Mouse (Mus musculus) CH12.LX (cell line): ENCODE measurements around the gene Mvp. TPM values are rescaled to one million over a fixed set of nuclear protein-coding genes. Genes with fewer than 3 reads are reported as not detected.
A peak's percentile ranks its signal among the peaks of the same experiment; 100 is the strongest.

Experiments
- DNase-seq: peaks from one replicate; pipeline ENCODE4 v3.0.0-alpha.2; 2013; ENCODE audit errors: extremely low read depth
- H3K27ac ChIP-seq: 2 replicates; pipeline ENCODE4 v1.5.1; 2012; ENCODE audit warnings: low read depth, mild to moderate bottlenecking, control low read depth, moderate library complexity; ENCODE audit not compliant: insufficient read depth
- H3K27me3 ChIP-seq: replicated peaks from 2 replicates; pipeline ENCODE3; 2012; ENCODE audit warnings: inconsistent platforms
- H3K36me3 ChIP-seq, 2 experiments: replicated peaks in 1 of 2; 2 replicates each; pipeline versions ENCODE3 to v1.6.1; 2012; ENCODE audit warnings: inconsistent platforms in 1 of 2, low read length in 1 of 2, mild to moderate bottlenecking in 1 of 2, mixed read lengths in 1 of 2, moderate library complexity in 1 of 2; ENCODE audit not compliant: control insufficient read depth in 1 of 2, insufficient read depth in 1 of 2
- H3K4me1 ChIP-seq, 2 experiments: 2 replicates each; pipeline ENCODE4 v1.6.1; 2012; ENCODE audit warnings: inconsistent platforms in 1 of 2, moderate library complexity in 1 of 2; ENCODE audit not compliant: insufficient read depth in 2 of 2, control insufficient read depth in 1 of 2
- H3K4me2 ChIP-seq: 2 replicates; pipeline ENCODE4 v1.6.1; 2012; ENCODE audit warnings: low read depth, mild to moderate bottlenecking, control low read depth; ENCODE audit not compliant: poor library complexity, insufficient read depth, severe bottlenecking
- H3K4me3 ChIP-seq, 3 experiments: fragments of 150-350 bp in 1 of 3; sonication (generic) in 1 of 3; replicated peaks in 1 of 3; 2 replicates each; pipeline versions ENCODE3 to v1.5.1; 2011 to 2012; ENCODE audit warnings: low read depth in 2 of 3, low read length in 2 of 3, mild to moderate bottlenecking in 2 of 3, moderate library complexity in 2 of 3, control low read depth in 1 of 3, improper control_type of control experiment in 1 of 3, inconsistent platforms in 1 of 3, mixed read lengths in 1 of 3; ENCODE audit not compliant: poor library complexity in 1 of 3
- H3K79me2 ChIP-seq: replicated peaks from 2 replicates; pipeline ENCODE4 v1.6.1; 2012; ENCODE audit warnings: mild to moderate bottlenecking, moderate library complexity; ENCODE audit not compliant: control insufficient read depth, poor library complexity, insufficient read depth, severe bottlenecking; ENCODE audit errors: extremely low read depth
- H3K9ac ChIP-seq: 2 replicates; pipeline ENCODE4 v1.6.1; 2012; ENCODE audit warnings: low read depth, mild to moderate bottlenecking, control low read depth, moderate library complexity; ENCODE audit not compliant: insufficient read depth
- H3K9me3 ChIP-seq: replicated peaks from 2 replicates; pipeline ENCODE3; 2012; ENCODE audit warnings: low read length, inconsistent platforms, mixed read lengths
- CTCF ChIP-seq, 2 experiments: IDR thresholded peaks in 1 of 2; conservative IDR thresholded peaks in 1 of 2; 2 replicates each; pipeline ENCODE4 v1.5.1; 2011 to 2012; ENCODE audit warnings: low read depth in 2 of 2, low read length in 2 of 2, improper control_type of control experiment in 1 of 2, inconsistent platforms in 1 of 2, mild to moderate bottlenecking in 1 of 2, moderate library complexity in 1 of 2
- ELF1 ChIP-seq: IDR thresholded peaks from 2 replicates; pipeline ENCODE4 v1.6.1; 2014; ENCODE audit warnings: low read depth, mild to moderate bottlenecking, inconsistent platforms, low read length, improper control_type of control experiment
- HCFC1 ChIP-seq: IDR thresholded peaks from 2 replicates; pipeline ENCODE4 v1.6.1; 2012; ENCODE audit warnings: low read depth, mild to moderate bottlenecking, inconsistent platforms, low read length, improper control_type of control experiment
- JUN ChIP-seq: IDR thresholded peaks from 2 replicates; pipeline ENCODE4 v1.6.1; 2011; ENCODE audit warnings: low read depth, mild to moderate bottlenecking, low read length, improper control_type of control experiment, moderate library complexity; ENCODE audit not compliant: insufficient read depth
- KAT2A ChIP-seq: IDR thresholded peaks from 2 replicates; pipeline ENCODE4 v1.6.1; 2012; ENCODE audit warnings: low read length, improper control_type of control experiment, inconsistent platforms; ENCODE audit not compliant: insufficient replicate concordance
- MEF2A ChIP-seq: IDR thresholded peaks from 2 replicates; pipeline ENCODE4 v1.6.1; 2014; ENCODE audit warnings: low read depth, mild to moderate bottlenecking, inconsistent platforms, low read length, improper control_type of control experiment, borderline replicate concordance
- MXI1 ChIP-seq: IDR thresholded peaks from 2 replicates; pipeline ENCODE4 v1.6.1; 2011; ENCODE audit warnings: mild to moderate bottlenecking, low read depth, low read length, improper control_type of control experiment
- MYC ChIP-seq: IDR thresholded peaks from 2 replicates; pipeline ENCODE4 v1.6.1; 2011; ENCODE audit warnings: low read depth, mild to moderate bottlenecking, improper control_type of control experiment, low read length
- NELFE ChIP-seq: IDR thresholded peaks from 2 replicates; pipeline ENCODE4 v1.6.1; 2011; ENCODE audit warnings: low read depth, low read length, improper control_type of control experiment
- PAX5 ChIP-seq: IDR thresholded peaks from 2 replicates; pipeline ENCODE4 v1.6.1; 2012; ENCODE audit warnings: low read length, inconsistent platforms, mixed read lengths
- POLR2A ChIP-seq: IDR thresholded peaks from 2 replicates; pipeline ENCODE4 v1.6.1; 2011; ENCODE audit warnings: low read depth, mild to moderate bottlenecking, improper control_type of control experiment, low read length
- RAD21 ChIP-seq: IDR thresholded peaks from 2 replicates; pipeline ENCODE4 v1.6.1; 2011; ENCODE audit warnings: low read depth, mild to moderate bottlenecking, low read length, improper control_type of control experiment, moderate library complexity
- SIN3A ChIP-seq: IDR thresholded peaks from 2 replicates; pipeline ENCODE4 v1.6.1; 2012; ENCODE audit warnings: low read length, improper control_type of control experiment, inconsistent platforms
- SMC3 ChIP-seq: IDR thresholded peaks from 2 replicates; pipeline ENCODE4 v1.6.1; 2011; ENCODE audit warnings: low read depth, low read length, improper control_type of control experiment
- TBP ChIP-seq: conservative IDR thresholded peaks from 2 replicates; pipeline ENCODE4 v1.6.1; 2011; ENCODE audit warnings: low read depth, low read length, improper control_type of control experiment
- USF1 ChIP-seq: IDR thresholded peaks from 2 replicates; pipeline ENCODE4 v1.6.1; 2014; ENCODE audit warnings: low read depth, mild to moderate bottlenecking, inconsistent platforms, low read length, improper control_type of control experiment
- ZMIZ1 ChIP-seq: IDR thresholded peaks from 2 replicates; pipeline ENCODE4 v1.6.1; 2012; ENCODE audit warnings: low read depth, mild to moderate bottlenecking, inconsistent platforms, low read length, improper control_type of control experiment
- dilution Hi-C: fragments of 300-500 bp; cut with MboI; formaldehyde crosslinking; loops from 2 replicates; pipeline ENCODE4 v1.14.3; 2020; ENCODE audit warnings: low sequenced_read_pairs; ENCODE audit not compliant: extremely low pct_unique_long_range_greater_than_20kb, extremely low pct_ligation_motif_present
- in situ Hi-C: fragments of 300-500 bp; cut with MboI; formaldehyde crosslinking; loops from 3 replicates; pipeline ENCODE4 v1.14.3; 2019; ENCODE audit warnings: low sequenced_read_pairs, low pct_ligation_motif_present, low pct_unique_long_range_greater_than_20kb, mixed read lengths
- polyA plus RNA-seq: library from polyadenylated mRNA; unstranded; fragments of >175 nt; gene quantifications from 2 replicates; pipeline ENCODE4 v1.2.1, GENCODE M21; 2012; ENCODE audit warnings: low read depth; ENCODE audit not compliant: insufficient read length
- total RNA-seq, 2 experiments: library from RNA; depleted of rRNA; stranded (reverse); fragments of 300-350 nt in 1 of 2; fragments of >200 nt in 1 of 2; gene quantifications; 2 replicates each; pipeline ENCODE4 v1.2.3; 2012 to 2014

Gene Mvp
- total and polyA plus RNA-seq, 3 experiments, result 33.3 to 53.7 (median 52.1) TPM

GRCm38 (mm10) chr7:126949793-126950646 is 64.4 kb downstream of the Mvp start, which contains the start of gene Sez6l2:
Gene Sez6l2 (plus strand): TSS chr7:126950563.
- in situ Hi-C loops, result loop anchor here (5.0 kb wide), 1 partner anchor 32 kb away; no protein-coding TSS in a partner anchor
- H3K9me3 ChIP-seq, result peaks cover 6% of the 10 kb centered on the region
- peak; percentile 58 for TF ChIP-seq SIN3A
- no peak for TF ChIP-seq RAD21
- TF ChIP-seq ELF1, result no peak
- no peak for TF ChIP-seq USF1
- no peak for TF ChIP-seq HCFC1
- no peak for TF ChIP-seq MYC
- peak; percentile 37; the same call in 1 of the 2 replicates for TF ChIP-seq MXI1
- no peak for TF ChIP-seq MEF2A
- no peak for TF ChIP-seq CTCF (conservative IDR thresholded peaks at IDR 0.05 in 1 of 2, IDR thresholded peaks at IDR 0.05 in 1 of 2; ENCODE audit: low read depth in 2 of 2, low read length in 2 of 2)
- TF ChIP-seq ZMIZ1, result no peak
- no peak for TF ChIP-seq POLR2A
- no peak for TF ChIP-seq JUN
- no peak for TF ChIP-seq NELFE
- TF ChIP-seq KAT2A, result no peak
- TF ChIP-seq TBP, result no peak
- TF ChIP-seq, all 38 proteins: peak for 2
- Histone ChIP-seq H3K36me3 (peaks cover 27 to 85% of the 10 kb centered on the region in 2 experiments), H3K27ac (no peak within 1 kb of the TSS), H3K27me3 (no peaks in the 10 kb centered on the region), H3K4me2 (no peak within 1 kb of the TSS), H3K4me3 (no peak within 1 kb of the TSS), H3K9ac (no peak within 1 kb of the TSS), H3K4me1 (peaks cover 10 to 61% of the 10 kb centered on the region in 2 experiments), H3K79me2 (no peaks in the 10 kb centered on the region)
- dilution Hi-C loops, result no loop called here
- DNase-seq, result no peak

- Histone ChIP-seq H3K4me3 (no peak within 1 kb of the TSS), H3K9me3 (peaks cover 6% of the 10 kb centered on the region), H3K4me1 (peaks cover 10 to 62% of the 10 kb centered on the region in 2 experiments), H3K79me2 (no peaks in the 10 kb centered on the region), H3K27ac (no peak within 1 kb of the TSS), H3K9ac (no peak within 1 kb of the TSS), H3K4me2 (no peak within 1 kb of the TSS), H3K27me3 (no peaks in the 10 kb centered on the region), H3K36me3 (peaks cover 32 to 86% of the 10 kb centered on the region in 2 experiments)
- no peak for DNase-seq
- dilution Hi-C loops, result no loop called here
- TF ChIP-seq SMC3 (no peak), PAX5 (no peak)
- in situ Hi-C loops, result loop anchor here (5.0 kb wide), 1 partner anchor 33 kb away; no protein-coding TSS in a partner anchor
These were observed 65.0 kb downstream of the Mvp start, which contains the start of gene Asphd1 for GRCm38 (mm10) chr7:126949403-126949792. Gene Asphd1 (minus strand): TSS chr7:126949582.
